Mouse (Mus musculus) bone marrow macrophage, adult 2 months (primary cell): ENCODE data around the gene Syk. TPM values are rescaled to one million over a fixed set of nuclear protein-coding genes. Genes with fewer than 3 reads are reported as not detected.

Source experiments
- H3K27ac ChIP-seq: 2 replicates; pipeline ENCODE4 v1.5.1; 2012; ENCODE audit warnings: low read depth, low read length; ENCODE audit not compliant: insufficient read depth
- H3K4me1 ChIP-seq: 2 replicates; pipeline ENCODE4 v1.6.1; 2012; ENCODE audit warnings: low read length; ENCODE audit not compliant: control insufficient read depth, insufficient read depth
- H3K4me3 ChIP-seq: 2 replicates; pipeline ENCODE4 v1.5.1; 2012; ENCODE audit warnings: mild to moderate bottlenecking, low read length, moderate library complexity; ENCODE audit not compliant: insufficient read depth
- CTCF ChIP-seq: IDR thresholded peaks from 2 replicates; pipeline ENCODE4 v1.5.1; 2012; ENCODE audit warnings: low read depth, mild to moderate bottlenecking, low read length, moderate library complexity
- POLR2A ChIP-seq: IDR thresholded peaks from 2 replicates; pipeline ENCODE4 v1.6.1; 2012; ENCODE audit warnings: mild to moderate bottlenecking, low read depth, low read length, borderline replicate concordance
- polyA plus RNA-seq: library from polyadenylated mRNA; stranded (reverse); fragments of >200 nt; gene quantifications from 2 replicates; pipeline ENCODE4 v1.2.4, GENCODE M21; 2012; ENCODE audit not compliant: missing spikeins, insufficient read depth, insufficient read length

The Syk gene
- polyA plus RNA-seq, 1 experiment = 184 TPM

- H3K27ac ChIP-seq = no peak overlapping the region
- TF ChIP-seq POLR2A = no peak
- TF ChIP-seq CTCF = no peak
- H3K4me1 ChIP-seq = peaks cover 23% of the 10 kb centered on the region
- no peak overlapping the region for H3K4me3 ChIP-seq
These were observed 16.2 kb upstream of the Syk start for GRCm38 (mm10) chr13:52566777-52567176.

GRCm38 (mm10) chr13:52569194-52569769 lies 13.7 kb upstream of the Syk start:
- H3K27ac ChIP-seq = no peak overlapping the region

GRCm38 (mm10) chr13:52570276-52570675 lies 12.7 kb upstream of the Syk start:
- Histone ChIP-seq H3K27ac (no peak overlapping the region), H3K4me3 (no peak overlapping the region), H3K4me1 (peaks cover 44% of the 10 kb centered on the region)
- TF ChIP-seq CTCF (no peak), POLR2A (no peak)

More at GRCm38 (mm10) chr13:52569194-52569769, 13.7 kb upstream of the Syk start:
- H3K4me3 ChIP-seq = no peak overlapping the region
- TF ChIP-seq CTCF (no peak), POLR2A (no peak)
- H3K4me1 ChIP-seq = peaks cover 40% of the 10 kb centered on the region

GRCm38 (mm10) chr13:52571591-52572384 lies 11.2 kb upstream of the Syk start:
- peak overlapping the region; percentile 38 for H3K4me3 ChIP-seq
- no peak for TF ChIP-seq POLR2A
- no peak; the same call in 1 of the 2 replicates for TF ChIP-seq CTCF
- H3K4me1 ChIP-seq = peaks cover 51% of the 10 kb centered on the region
- H3K27ac ChIP-seq = peak overlapping the region; percentile 99

- peaks cover 60% of the 10 kb centered on the region for H3K4me1 ChIP-seq
These were observed 10.2 kb upstream of the Syk start for GRCm38 (mm10) chr13:52572451-52573446.

GRCm38 (mm10) chr13:52574311-52574710 lies 8.7 kb upstream of the Syk start:
- H3K4me1 ChIP-seq = peaks cover 68% of the 10 kb centered on the region
- no peak overlapping the region for H3K4me3 ChIP-seq
- H3K27ac ChIP-seq = no peak overlapping the region
- TF ChIP-seq CTCF (no peak), POLR2A (no peak)

More at GRCm38 (mm10) chr13:52572451-52573446, 10.2 kb upstream of the Syk start:
- no peak for TF ChIP-seq CTCF
- no peak for TF ChIP-seq POLR2A
- H3K27ac ChIP-seq = peak overlapping the region; percentile 99
- peak overlapping the region; percentile 38 for H3K4me3 ChIP-seq

DNA sequence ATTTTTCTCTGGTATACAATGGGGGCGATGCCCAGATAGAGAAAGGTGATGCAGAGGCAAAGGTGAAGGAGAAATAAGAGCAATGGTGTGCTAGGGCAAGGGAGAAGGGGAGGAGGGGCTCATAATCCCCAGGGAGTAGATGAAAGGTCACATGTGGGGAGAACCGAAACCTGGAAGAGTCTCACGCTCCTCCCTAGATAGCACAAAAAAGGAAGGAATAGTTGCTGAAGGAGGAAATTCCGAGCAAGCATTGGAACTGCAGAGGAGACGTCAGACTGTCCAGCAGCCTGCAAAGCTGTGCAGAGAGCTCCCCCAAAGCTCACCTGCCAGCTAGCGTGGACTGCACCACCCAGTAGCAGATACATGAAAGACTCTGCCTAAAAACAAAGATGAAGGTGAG lies 7.5 kb upstream of the Syk start:
- Histone ChIP-seq H3K4me3 (peak overlapping the region; percentile 15; the same call in 1 of the 2 replicates), H3K27ac (peak overlapping the region; percentile 83), H3K4me1 (peaks cover 71% of the 10 kb centered on the region)
- no peak for TF ChIP-seq POLR2A
- no peak for TF ChIP-seq CTCF

- TF ChIP-seq POLR2A = no peak
- no peak for TF ChIP-seq CTCF
- Histone ChIP-seq H3K27ac (peak overlapping the region; percentile 83), H3K4me1 (peaks cover 74% of the 10 kb centered on the region), H3K4me3 (peak overlapping the region; percentile 15; the same call in 1 of the 2 replicates)
These were observed 6.9 kb upstream of the Syk start for GRCm38 (mm10) chr13:52576021-52576614.

DNA sequence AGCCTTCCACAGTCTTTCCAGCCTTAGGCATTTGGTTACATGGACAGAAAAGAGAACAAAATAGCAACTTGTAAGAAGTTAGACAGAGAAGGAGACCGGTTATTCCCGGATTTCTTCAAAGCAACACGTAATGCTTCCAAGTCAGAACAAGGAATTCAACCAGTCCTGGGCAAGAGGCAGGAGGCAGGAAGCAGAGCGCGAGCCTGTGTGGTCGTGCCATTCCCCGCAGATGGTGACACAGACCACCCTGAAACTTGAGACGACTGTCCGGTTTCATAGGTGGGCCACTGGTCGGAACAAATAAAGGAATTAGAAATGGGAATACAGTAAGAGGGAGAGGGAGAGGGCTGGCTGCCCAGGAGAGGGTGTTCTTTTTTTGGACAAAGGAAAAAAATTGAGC lies 6.1 kb upstream of the Syk start:
- TF ChIP-seq POLR2A (no peak), CTCF (no peak)
- Histone ChIP-seq H3K4me1 (peaks cover 69% of the 10 kb centered on the region), H3K27ac (no peak overlapping the region), H3K4me3 (no peak overlapping the region)
